Mouse (Mus musculus) cerebellum, adult (tissue): ENCODE measurements at regions not wholly inside any gene's neighbourhood (a gene's known extent, or its start where the extent isn't known, plus 50 kb on each side); places are given as distances from the start of the nearest gene placed in this dataset.
A peak's percentile ranks its signal among the peaks of the same experiment; 100 is the strongest.
"Not testable (repeated sequence)": the region's sequence is repeated elsewhere in the genome, so short reads cannot be mapped to it uniquely, and the experiment has no call there.

Experiments
- ATAC-seq: cut with Nextera tagmentation; 2 replicates; pipeline ENCODE4 v1.9.2; 2017; ENCODE audit warnings: mild to moderate bottlenecking, moderate library complexity, mixed read lengths; ENCODE audit not compliant: insufficient number of reproducible peaks, low FRiP score, low TSS enrichment

DNA sequence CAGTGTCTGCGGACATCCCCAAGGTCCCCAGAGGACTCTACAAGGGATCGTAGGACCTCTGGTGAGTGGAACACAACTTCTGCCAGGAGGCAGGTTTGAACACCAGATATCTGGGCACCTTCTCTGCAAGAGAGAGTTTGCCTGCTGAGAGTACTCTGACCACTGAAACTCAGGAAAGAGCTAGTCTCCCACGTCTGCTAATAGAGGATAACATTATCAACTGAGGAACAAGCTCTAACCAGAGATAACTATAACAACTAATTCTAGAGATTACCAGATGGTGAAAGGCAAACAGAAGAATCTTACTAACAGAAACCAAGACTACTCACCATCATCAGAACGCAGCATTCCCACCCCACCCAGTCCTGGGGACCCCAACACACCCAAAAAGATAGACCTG is 415.1 kb downstream of the Sis start:
- not testable (repeated sequence) for ATAC-seq

DNA sequence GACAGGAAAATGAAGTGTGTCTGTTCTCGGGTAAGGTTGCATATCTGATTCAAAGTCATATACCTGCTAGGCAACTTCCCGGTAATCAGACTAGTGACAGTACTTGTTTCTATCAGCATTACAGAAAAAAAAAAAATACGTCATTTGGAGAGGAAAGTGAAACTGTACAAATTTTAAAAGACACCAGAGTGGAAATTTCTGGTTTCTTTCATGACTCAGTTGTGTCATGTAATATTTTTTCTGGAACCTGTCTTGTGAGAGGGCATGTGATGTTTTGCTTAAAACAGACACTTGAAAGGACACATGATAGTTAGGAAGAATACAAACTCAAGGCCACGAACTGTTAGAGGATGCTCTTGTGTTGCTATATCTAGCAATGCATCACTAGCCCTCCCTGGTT is 433.7 kb downstream of the Sis start:
- ATAC-seq: no peak

DNA sequence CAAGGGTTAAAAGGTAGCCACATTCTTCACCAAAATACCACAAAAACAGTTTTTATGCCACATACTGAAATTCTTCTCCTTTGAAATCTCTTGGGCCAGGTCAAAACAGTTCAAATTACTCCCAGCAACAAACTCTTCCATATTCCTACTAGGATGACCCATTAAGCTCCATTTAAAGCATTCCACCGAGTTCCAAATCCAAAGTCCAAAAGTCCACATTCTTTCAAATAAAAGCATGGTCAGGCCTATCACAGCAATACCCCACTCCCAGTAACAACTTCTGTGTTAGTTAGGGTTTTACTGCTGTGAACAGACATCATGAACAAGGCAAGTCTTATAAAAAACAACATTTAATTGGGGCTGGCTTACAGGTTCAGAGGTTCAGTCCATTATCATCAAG is 441.9 kb downstream of the Sis start:
- not testable (repeated sequence) for ATAC-seq

DNA sequence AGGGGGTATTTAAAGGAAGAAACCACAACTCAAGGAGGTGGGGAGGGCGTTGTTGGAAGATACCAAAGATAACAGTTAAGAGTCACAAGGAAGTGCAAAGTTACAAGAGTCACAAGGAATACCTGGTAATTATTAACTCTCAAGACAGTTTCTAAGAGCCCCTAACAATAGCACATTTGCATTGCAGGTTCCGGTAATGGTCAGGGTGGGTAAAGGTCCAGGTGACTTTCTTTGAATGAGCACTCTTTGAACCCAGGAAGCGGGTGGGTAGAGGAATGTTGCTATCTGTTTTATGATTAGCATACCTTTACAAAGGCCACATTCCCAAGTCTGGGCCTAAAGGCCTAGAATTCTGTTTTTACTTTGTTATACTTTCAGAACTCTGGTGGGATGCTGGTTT is 449.8 kb downstream of the Sis start:
- ATAC-seq: not testable (repeated sequence)

DNA sequence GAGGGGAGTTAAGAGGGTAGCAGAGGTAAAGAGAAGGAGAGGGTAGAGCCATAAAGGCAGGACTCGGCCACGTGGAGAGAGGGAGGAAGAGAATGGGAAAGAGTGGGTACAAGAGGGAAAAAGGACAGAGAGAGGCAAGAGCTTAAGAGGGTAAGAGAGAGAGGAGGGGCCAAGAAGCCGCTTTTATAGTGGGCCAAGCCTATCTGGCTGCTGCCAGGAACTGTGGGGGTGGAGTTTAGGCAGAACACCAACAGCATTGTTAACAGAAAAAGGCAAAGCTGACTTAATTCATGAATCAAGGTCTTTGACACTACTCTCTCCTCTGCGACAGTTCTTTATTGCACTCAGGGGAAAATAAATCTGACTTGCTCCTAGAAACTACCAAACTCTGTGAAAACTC is 463.4 kb downstream of the Sis start:
- no peak for ATAC-seq

DNA sequence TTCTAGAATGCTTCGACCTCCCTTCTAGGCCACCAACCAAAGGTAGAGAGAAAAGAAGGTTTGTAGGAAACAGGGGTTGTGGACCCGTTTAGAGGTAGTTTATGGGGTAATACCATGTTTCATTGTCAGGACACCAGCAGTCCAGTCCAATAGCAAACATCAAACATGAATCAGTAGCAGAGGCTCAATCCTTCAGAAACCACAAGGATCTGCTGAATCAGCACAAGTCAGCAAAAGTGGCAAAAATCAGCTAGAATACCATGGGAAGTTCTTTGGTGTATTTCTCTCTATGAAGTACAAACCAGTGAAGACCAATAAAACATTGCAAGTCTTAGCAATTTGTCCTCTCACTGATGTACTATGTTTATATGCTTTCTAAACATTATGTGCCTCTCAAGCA is 465.9 kb downstream of the Sis start:
- ATAC-seq: no peak

DNA sequence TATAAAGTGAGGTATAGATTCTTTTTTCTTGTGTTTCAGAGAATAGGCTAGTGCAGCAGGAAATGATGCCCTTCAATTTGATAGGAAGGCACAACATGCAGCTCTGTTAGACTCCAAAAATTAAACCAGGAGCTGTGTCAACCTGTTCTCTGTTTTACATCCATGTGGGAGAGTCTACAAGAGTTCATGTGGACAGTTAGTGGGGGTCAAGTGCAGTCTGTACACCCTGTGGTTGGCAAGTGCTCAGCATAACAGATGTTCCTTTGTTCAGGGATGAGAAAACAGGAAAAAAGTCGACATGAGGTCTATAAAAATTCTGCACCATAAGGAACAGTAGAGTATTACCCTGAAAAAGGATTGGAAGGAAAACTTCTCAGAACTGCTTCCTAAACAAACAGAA is 512.3 kb downstream of the Sis start:
- ATAC-seq: peak; percentile 90
